Mouse (Mus musculus) forebrain, embryonic 10.5 days (tissue): Measurements from ENCODE around the gene Dolpp1. TPM values are rescaled to one million over a fixed set of nuclear protein-coding genes. Genes with fewer than 3 reads are reported as not detected.
A peak's percentile ranks its signal among the peaks of the same experiment; 100 is the strongest.

Experiments
- DNase-seq: peaks from one replicate; pipeline ENCODE4 v3.0.0-alpha.2; 2017; ENCODE audit warnings: low spot score; ENCODE audit errors: extremely low spot score
- H3K27ac ChIP-seq: fragments of 300-500 bp; sonication (generic); 2 replicates; pipeline ENCODE4 v1.5.1; 2016; ENCODE audit warnings: mild to moderate bottlenecking
- H3K27me3 ChIP-seq: fragments of 300-500 bp; sonication (generic); 2 replicates; pipeline ENCODE4 v1.6.1; 2016; ENCODE audit warnings: mild to moderate bottlenecking; ENCODE audit not compliant: poor library complexity, severe bottlenecking
- H3K36me3 ChIP-seq: fragments of 300-500 bp; sonication (generic); replicated peaks from 2 replicates; pipeline ENCODE4 v1.6.1; 2016; ENCODE audit warnings: mild to moderate bottlenecking, moderate library complexity
- H3K4me1 ChIP-seq: fragments of 300-500 bp; sonication (generic); 2 replicates; pipeline ENCODE4 v1.6.1; 2016
- H3K4me3 ChIP-seq: fragments of 300-500 bp; sonication (generic); 2 replicates; pipeline ENCODE4 v1.5.1; 2016; ENCODE audit warnings: mild to moderate bottlenecking, moderate library complexity
- H3K9me3 ChIP-seq: fragments of 300-500 bp; sonication (generic); 2 replicates; pipeline ENCODE4 v1.6.1; 2016; ENCODE audit warnings: mild to moderate bottlenecking, moderate library complexity
- WGBS: fragments of 180-500 bp; shearing (Covaris S2); methylation state at CpG from one replicate; pipeline ENCODE4 v1.1.7; 2016; 5-methylcytosine and 5-hydroxymethylcytosine counted together
- polyA plus RNA-seq: library from polyadenylated mRNA; unstranded; fragments of >200 nt; fragmentation: Nextera tagmentation; extraction: Ambion mirVana; gene quantifications from 2 replicates; pipeline ENCODE4 v1.2.1, GENCODE M21; 2016

Gene Dolpp1
- polyA plus RNA-seq, 1 experiment from 2014 or later, result 54.8 TPM

- H3K9me3 ChIP-seq, result no peaks in the 10 kb centered on the region
- 86% methylated on average over 5 of the region's 5 CpGs for WGBS
- H3K27me3 ChIP-seq, result no peaks in the 10 kb centered on the region
- H3K4me3 ChIP-seq, result 0 out of 2 replicates have a peak overlapping the region, but pooled peaks have one; percentile 5
- no peak for DNase-seq
- no peak overlapping the region for H3K27ac ChIP-seq
- H3K4me1 ChIP-seq, result no peaks in the 10 kb centered on the region
- peaks cover 60% of the 10 kb centered on the region for H3K36me3 ChIP-seq
Observed at GRCm38 (mm10) chr2:30384814-30385213, 7.2 kb upstream of the Dolpp1 start.

- Histone ChIP-seq H3K36me3 (peaks cover 53% of the 10 kb centered on the region), H3K27ac (no peak overlapping the region), H3K9me3 (no peaks in the 10 kb centered on the region), H3K4me1 (peaks cover 1% of the 10 kb centered on the region; the same call in 1 of the 2 replicates), H3K4me3 (no peak overlapping the region), H3K27me3 (no peaks in the 10 kb centered on the region)
- no peak for DNase-seq
- WGBS, result 91% methylated on average over 4 of the region's 4 CpGs
Observed at GRCm38 (mm10) chr2:30385591-30385990, 6.5 kb upstream of the Dolpp1 start.

- no peak overlapping the region for H3K27ac ChIP-seq
- DNase-seq, result no peak
- peaks cover 14% of the 10 kb centered on the region for H3K4me1 ChIP-seq
- H3K4me3 ChIP-seq, result no peak overlapping the region
- WGBS, result 90% methylated on average over 9 of the region's 9 CpGs
- H3K9me3 ChIP-seq, result no peaks in the 10 kb centered on the region
- no peaks in the 10 kb centered on the region for H3K27me3 ChIP-seq
- H3K36me3 ChIP-seq, result peaks cover 39% of the 10 kb centered on the region
Observed at GRCm38 (mm10) chr2:30386913-30387312, 5.1 kb upstream of the Dolpp1 start.

- no peaks in the 10 kb centered on the region for H3K9me3 ChIP-seq
- H3K4me3 ChIP-seq, result no peak overlapping the region
- no peaks in the 10 kb centered on the region for H3K27me3 ChIP-seq
- peaks cover 23% of the 10 kb centered on the region for H3K36me3 ChIP-seq
- peaks cover 27% of the 10 kb centered on the region for H3K4me1 ChIP-seq
- 97% methylated on average over 2 of the region's 2 CpGs for WGBS
- DNase-seq, result no peak
- no peak overlapping the region for H3K27ac ChIP-seq
Observed at GRCm38 (mm10) chr2:30389000-30389399, 3.1 kb upstream of the Dolpp1 start.

- peaks cover 35% of the 10 kb centered on the region for H3K4me1 ChIP-seq
- WGBS, result 1% methylated on average over 54 of the region's 54 CpGs
- peaks cover 38% of the 10 kb centered on the region for H3K36me3 ChIP-seq
- peak overlapping the region; percentile 91 for H3K27ac ChIP-seq
- peak; percentile 91 for DNase-seq
- peak overlapping the region; percentile 88 for H3K4me3 ChIP-seq
- H3K27me3 ChIP-seq, result no peaks in the 10 kb centered on the region
- H3K9me3 ChIP-seq, result no peaks in the 10 kb centered on the region
Observed at GRCm38 (mm10) chr2:30392577-30393369, 719 bp downstream of the Dolpp1 start.

GRCm38 (mm10) chr2:30393370-30393656, 1.3 kb downstream of the Dolpp1 start:
- Histone ChIP-seq H3K36me3 (peaks cover 44% of the 10 kb centered on the region), H3K27me3 (no peaks in the 10 kb centered on the region), H3K4me1 (peaks cover 40% of the 10 kb centered on the region), H3K4me3 (peak overlapping the region; percentile 88), H3K9me3 (no peaks in the 10 kb centered on the region), H3K27ac (peak overlapping the region; percentile 91)
- no peak for DNase-seq
- 63% methylated on average over 1 of the region's 1 CpGs for WGBS

- 91% methylated on average over 7 of the region's 7 CpGs for WGBS
- H3K36me3 ChIP-seq, result peaks cover 66% of the 10 kb centered on the region
- no peaks in the 10 kb centered on the region for H3K27me3 ChIP-seq
- no peak for DNase-seq
- H3K9me3 ChIP-seq, result no peaks in the 10 kb centered on the region
- H3K4me3 ChIP-seq, result no peak overlapping the region
- H3K27ac ChIP-seq, result no peak overlapping the region
- peaks cover 62% of the 10 kb centered on the region for H3K4me1 ChIP-seq
Observed at GRCm38 (mm10) chr2:30395757-30396156, 3.7 kb downstream of the Dolpp1 start.

GRCm38 (mm10) chr2:30396246-30396645, 4.2 kb downstream of the Dolpp1 start:
- DNase-seq, result no peak
- no peak overlapping the region for H3K27ac ChIP-seq
- H3K36me3 ChIP-seq, result peaks cover 70% of the 10 kb centered on the region
- WGBS, result 90% methylated on average over 7 of the region's 7 CpGs
- H3K27me3 ChIP-seq, result no peaks in the 10 kb centered on the region
- peaks cover 62% of the 10 kb centered on the region for H3K4me1 ChIP-seq
- H3K9me3 ChIP-seq, result no peaks in the 10 kb centered on the region
- H3K4me3 ChIP-seq, result no peak overlapping the region

- peaks cover 58% of the 10 kb centered on the region for H3K4me1 ChIP-seq
Observed at GRCm38 (mm10) chr2:30397986-30398512, 6.0 kb downstream of the Dolpp1 start.

GRCm38 (mm10) chr2:30399191-30400171, 7.4 kb downstream of the Dolpp1 start:
- Histone ChIP-seq H3K4me3 (peak overlapping the region; percentile 32), H3K9me3 (no peaks in the 10 kb centered on the region), H3K27ac (peak overlapping the region; percentile 93), H3K27me3 (no peaks in the 10 kb centered on the region), H3K4me1 (peaks cover 44% of the 10 kb centered on the region), H3K36me3 (peaks cover 94% of the 10 kb centered on the region)
- DNase-seq, result peak; percentile 63
- WGBS, result 33% methylated on average over 20 of the region's 20 CpGs

More at GRCm38 (mm10) chr2:30397986-30398512, 6.0 kb downstream of the Dolpp1 start:
- Histone ChIP-seq H3K36me3 (peaks cover 88% of the 10 kb centered on the region), H3K4me3 (no peak overlapping the region), H3K27me3 (no peaks in the 10 kb centered on the region), H3K9me3 (no peaks in the 10 kb centered on the region), H3K27ac (peak overlapping the region; percentile 93)
- 62% methylated on average over 10 of the region's 10 CpGs for WGBS
- no peak for DNase-seq

- DNase-seq, result no peak
- Histone ChIP-seq H3K36me3 (peaks cover 96% of the 10 kb centered on the region), H3K27me3 (no peaks in the 10 kb centered on the region), H3K4me3 (no peak overlapping the region), H3K27ac (peak overlapping the region; percentile 93; the same call in 1 of the 2 replicates), H3K9me3 (no peaks in the 10 kb centered on the region), H3K4me1 (peaks cover 44% of the 10 kb centered on the region)
- WGBS, result 86% methylated on average over 1 of the region's 1 CpGs
Observed at GRCm38 (mm10) chr2:30401581-30401980, 9.5 kb downstream of the Dolpp1 start.

GRCm38 (mm10) chr2:30402351-30402826, 10.3 kb downstream of the Dolpp1 start:
- 95% methylated on average over 9 of the region's 9 CpGs for WGBS
- Histone ChIP-seq H3K36me3 (peaks cover 96% of the 10 kb centered on the region), H3K27me3 (no peaks in the 10 kb centered on the region), H3K9me3 (no peaks in the 10 kb centered on the region), H3K4me3 (no peak overlapping the region), H3K4me1 (peaks cover 44% of the 10 kb centered on the region), H3K27ac (peak overlapping the region; percentile 25; the same call in 1 of the 2 replicates)
- DNase-seq, result no peak
